In the genomic region with DNA sequence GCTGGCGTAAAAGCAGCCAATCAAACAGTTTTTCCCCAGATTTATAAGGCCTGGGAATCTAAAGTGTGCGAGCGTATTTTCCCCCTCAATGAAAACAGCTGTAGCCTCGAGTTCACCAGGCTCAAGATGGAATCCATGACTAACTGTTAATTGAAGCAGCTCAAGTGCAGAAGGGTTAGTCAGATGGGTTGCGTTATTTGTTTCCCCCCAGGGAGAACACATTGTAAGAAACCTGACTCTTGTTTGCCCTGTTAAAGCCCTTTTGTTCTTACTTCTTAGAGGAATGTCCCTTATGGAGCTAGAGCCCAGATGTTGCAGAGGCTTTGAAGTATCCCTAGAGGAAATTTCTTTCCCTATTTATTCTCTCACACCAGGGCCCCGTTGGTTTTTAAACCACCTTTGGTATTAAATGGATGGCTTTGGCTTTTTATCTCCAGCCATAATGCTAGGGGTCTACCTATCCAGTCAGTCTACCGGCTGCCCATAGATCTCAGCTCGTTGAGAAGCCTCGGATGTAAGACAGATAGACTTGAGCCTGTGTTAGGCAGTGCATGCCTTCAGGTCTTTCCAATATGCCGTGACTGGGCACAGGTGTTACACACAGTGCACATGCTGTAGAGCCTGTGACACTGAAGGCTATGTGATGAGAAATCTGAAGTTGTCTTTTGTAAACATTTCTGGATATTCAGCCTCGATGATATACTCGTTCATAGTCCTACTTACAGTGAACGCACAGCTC, we compare ENCODE assay signal across 20 mouse cellular contexts.
A peak's percentile ranks its signal among the peaks of the same experiment; 100 is the strongest.
DNase-seq lines count a peak whose midpoint lies in the region; ATAC-seq and TF ChIP-seq lines count a peak whose summit lies in the region.
"Had no signal": no experiment of that assay in that cellular context is flagged by ENCODE, and none has a peak within 500 bp of the region (broad histone marks: within the 10 kb centered on the region; RNA-seq: fewer than 3 reads in every experiment).

No protein-coding gene starts in this region.

- intact Hi-C loops in heart, postnatal 14 days (cut with DNase I) = no loop called here

- H3K27ac ChIP-seq in embryonic facial prominence, embryonic 12.5 days = no peak overlapping the region
- peak overlapping the region; percentile 64; the same call in 1 of the 2 replicates for H3K27ac ChIP-seq in limb, embryonic 11.5 days (replicated peaks; ENCODE audit: low read depth, low read length)
- H3K27ac ChIP-seq: hindbrain, embryonic 14.5 days; neural tube, embryonic 12.5 days had no signal

- no peaks in the 10 kb centered on the region for H3K36me3 ChIP-seq in embryonic facial prominence, embryonic 12.5 days
- no peaks in the 10 kb centered on the region for H3K36me3 ChIP-seq in limb, embryonic 11.5 days (ENCODE audit: control insufficient read depth, insufficient read depth, low read length)
- H3K36me3 ChIP-seq: neural tube, embryonic 12.5 days had no signal

- peak; percentile 75 for DNase-seq in 3T3-L1 (ENCODE audit: low read depth, low spot score)
- DNase-seq in brain, embryonic 14.5 days (ENCODE audit: low read depth) = peak; percentile 13
- DNase-seq in limb, embryonic 11.5 days (ENCODE audit: low spot score) = peak; percentile 55
- no peak for DNase-seq in layer of hippocampus, postnatal 14 days (ENCODE audit: low spot score in 2 of 2)
- no peak for DNase-seq in heart, postnatal 14 days
- DNase-seq in thymus, postnatal 25 days = no peak
- DNase-seq: adrenal gland, postnatal 25 days; cerebellum, postnatal 25 days; kidney, adult 11 months; kidney, postnatal 4 days; layer of hippocampus, postnatal 36 days; lung, embryonic 14.5 days; right cerebral cortex, postnatal 4 days; thymus, adult 18-20 months had no signal

- H3K4me3 ChIP-seq in embryonic facial prominence, embryonic 12.5 days = no peak overlapping the region
- H3K4me3 ChIP-seq in limb, embryonic 11.5 days (ENCODE audit: low read depth, low read length) = no peak overlapping the region
- H3K4me3 ChIP-seq: neural tube, embryonic 12.5 days had no signal

- no peak overlapping the region for H3K4me2 ChIP-seq in embryonic facial prominence, embryonic 12.5 days (replicated peaks)
- no peak overlapping the region for H3K4me2 ChIP-seq in limb, embryonic 11.5 days (ENCODE audit: low read depth, severe bottlenecking)
- H3K4me2 ChIP-seq: hindbrain, embryonic 14.5 days; liver, embryonic 11.5 days; lung, embryonic 14.5 days; neural tube, embryonic 12.5 days had no signal

- H3K9me3 ChIP-seq in embryonic facial prominence, embryonic 12.5 days = no peaks in the 10 kb centered on the region
- H3K9me3 ChIP-seq in limb, embryonic 11.5 days (ENCODE audit: control insufficient read depth, low read length) = no peaks in the 10 kb centered on the region
- H3K9me3 ChIP-seq: neural tube, embryonic 12.5 days had no signal

- H3K4me1 ChIP-seq in embryonic facial prominence, embryonic 12.5 days = peaks cover 22% of the 10 kb centered on the region
- H3K4me1 ChIP-seq in limb, embryonic 11.5 days (ENCODE audit: control insufficient read depth, insufficient read depth, low read length) = peaks cover 12% of the 10 kb centered on the region; the same call in 1 of the 2 replicates
- H3K4me1 ChIP-seq: neural tube, embryonic 12.5 days had no signal

- no peak for TF ChIP-seq CTCF in brain, embryonic 14.5 days (IDR thresholded peaks at IDR 0.05; ENCODE audit: borderline replicate concordance, extremely low read depth, insufficient read depth, insufficient read length)

- WGBS in embryonic facial prominence, embryonic 12.5 days = 31% methylated on average over 13 of the region's 13 CpGs
- 25% methylated on average over 13 of the region's 13 CpGs for WGBS in limb, embryonic 11.5 days

- ATAC-seq in embryonic facial prominence, embryonic 12.5 days (ENCODE audit: insufficient number of reproducible peaks, insufficient read depth, low FRiP score, low TSS enrichment) = peak; percentile 72; the same call in 1 of the 2 replicates
- peak; percentile 87 for ATAC-seq in limb, embryonic 11.5 days (ENCODE audit: insufficient number of reproducible peaks, low FRiP score, low TSS enrichment, low read depth)
- ATAC-seq: CD4-positive, CD25-positive, alpha-beta regulatory T cell, adult 4 months; midbrain, embryonic 16.5 days had no signal

- H3K27me3 ChIP-seq in embryonic facial prominence, embryonic 12.5 days = no peaks in the 10 kb centered on the region
- H3K27me3 ChIP-seq in limb, embryonic 11.5 days (ENCODE audit: control insufficient read depth, insufficient read depth, low read length) = no peaks in the 10 kb centered on the region
- H3K27me3 ChIP-seq: neural tube, embryonic 12.5 days had no signal

- no peak overlapping the region for H3K9ac ChIP-seq in embryonic facial prominence, embryonic 12.5 days
- no peak overlapping the region for H3K9ac ChIP-seq in limb, embryonic 11.5 days (ENCODE audit: low read length)
- H3K9ac ChIP-seq: hindbrain, embryonic 14.5 days; lung, embryonic 14.5 days; neural tube, embryonic 12.5 days had no signal

- no peak for TF ChIP-seq POLR2A in brain, embryonic 14.5 days (IDR thresholded peaks at IDR 0.05; ENCODE audit: borderline replicate concordance, extremely low read depth, insufficient read depth, insufficient read length, poor library complexity, severe bottlenecking)

Comparison
In these comparisons a context has a peak if more than half of its experiments do, and no peak if none do; other contexts are left out.
1. DNase-seq: peak in 3T3-L1 (single experiment), brain, embryonic 14.5 days (single experiment) and limb, embryonic 11.5 days (single experiment); none in layer of hippocampus, postnatal 14 days (0 of 2), heart, postnatal 14 days (0 of 2) and thymus, postnatal 25 days (single experiment).